Mouse (Mus musculus) stomach, postnatal 0 days (tissue): ENCODE measurements at regions not wholly inside any gene's neighbourhood (a gene's known extent, or its start where the extent isn't known, plus 50 kb on each side); places are given as distances from the start of the nearest gene placed in this dataset.

ENCODE experiments used
- CTCF ChIP-seq: IDR thresholded peaks from 2 replicates; pipeline ENCODE4 v1.5.1; 2016; ENCODE audit warnings: antibody characterized with exemption, low read depth, mild to moderate bottlenecking, moderate library complexity
- EP300 ChIP-seq: optimal IDR thresholded peaks from 2 replicates; pipeline ENCODE3; 2016; ENCODE audit warnings: antibody characterized with exemption

DNA sequence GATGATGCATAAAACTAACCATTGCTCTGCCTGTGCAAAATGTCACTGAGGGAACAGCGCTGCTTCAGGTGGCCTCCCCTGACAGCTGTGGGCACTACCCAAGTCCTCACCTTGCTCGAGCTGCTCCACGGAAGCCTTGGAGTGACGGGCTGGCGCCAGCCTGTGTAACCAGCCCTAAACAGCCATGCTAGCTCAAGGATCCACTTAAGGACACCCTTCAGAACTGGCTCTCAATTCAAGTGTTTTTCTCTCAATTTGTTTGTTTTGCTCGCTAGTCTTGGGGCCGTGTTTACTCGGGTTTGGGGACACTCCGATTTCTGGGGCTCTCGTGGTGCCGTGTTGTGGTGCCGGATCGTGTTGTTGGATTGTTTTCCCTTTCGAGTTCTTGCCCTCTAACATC is 319.4 kb downstream of the Tns3 start:
- TF ChIP-seq CTCF = no peak
- TF ChIP-seq EP300 = no peak
